Mouse (Mus musculus) stomach, embryonic 16.5 days (tissue): ENCODE results near the gene Gnb1l. TPM values are rescaled to one million over a fixed set of nuclear protein-coding genes. Genes with fewer than 3 reads are reported as not detected.
A peak's percentile ranks its signal among the peaks of the same experiment; 100 is the strongest.

Source experiments
- ATAC-seq: fragments of 200-750 bp; cut with Nextera tagmentation; 2 replicates; pipeline ENCODE4 v1.8.0; 2017; ENCODE audit warnings: moderate number of reproducible peaks, moderate TSS enrichment; ENCODE audit not compliant: insufficient read depth, low FRiP score
- H3K27ac ChIP-seq: fragments of 300-500 bp; sonication (generic); 2 replicates; pipeline ENCODE4 v1.5.1; 2014; ENCODE audit warnings: low read length
- H3K27me3 ChIP-seq: fragments of 300-500 bp; sonication (generic); 2 replicates; pipeline ENCODE4 v1.6.1; 2014; ENCODE audit warnings: low read length, control low read depth, mixed read lengths; ENCODE audit not compliant: control insufficient read depth, insufficient read depth
- H3K36me3 ChIP-seq: fragments of 300-500 bp; sonication (generic); 2 replicates; pipeline ENCODE4 v1.6.1; 2014; ENCODE audit warnings: low read length; ENCODE audit not compliant: control insufficient read depth, insufficient read depth
- H3K4me1 ChIP-seq: fragments of 300-500 bp; sonication (generic); 2 replicates; pipeline ENCODE4 v1.6.1; 2014; ENCODE audit warnings: low read length, control low read depth, mixed read lengths; ENCODE audit not compliant: control insufficient read depth, insufficient read depth
- H3K4me2 ChIP-seq: fragments of 300-500 bp; sonication (generic); 2 replicates; pipeline ENCODE4 v1.6.1; 2014; ENCODE audit warnings: low read depth, low read length, mixed read lengths
- H3K4me3 ChIP-seq: fragments of 300-500 bp; sonication (generic); replicated peaks from 2 replicates; pipeline ENCODE4 v1.5.1; 2014; ENCODE audit warnings: mild to moderate bottlenecking, low read length
- H3K9ac ChIP-seq: fragments of 300-500 bp; sonication (generic); 2 replicates; pipeline ENCODE4 v1.6.1; 2014; ENCODE audit warnings: low read length
- H3K9me3 ChIP-seq: fragments of 300-500 bp; sonication (generic); replicated peaks from 2 replicates; pipeline ENCODE4 v1.6.1; 2016; ENCODE audit warnings: low read length, control low read depth; ENCODE audit not compliant: control insufficient read depth
- WGBS: fragments of 180-500 bp; shearing (Covaris S2); extraction: QIAGEN DNeasy Blood & Tissue Kit; methylation state at CpG from one replicate; pipeline ENCODE4 v1.1.7; 2014; 5-methylcytosine and 5-hydroxymethylcytosine counted together
- polyA plus RNA-seq: library from polyadenylated mRNA; unstranded; fragments of >200 nt; fragmentation: Nextera tagmentation; extraction: Ambion mirVana; gene quantifications from 2 replicates; pipeline ENCODE4 v1.2.1, GENCODE M21; 2015

Gnb1l gene
- polyA plus RNA-seq, 1 experiment from 2014 or later: 11.9 TPM

- 36% methylated on average over 13 of the region's 13 CpGs for WGBS
- H3K9ac ChIP-seq: peak overlapping the region; percentile 5; the same call in 1 of the 2 replicates
- no peak overlapping the region for H3K4me3 ChIP-seq
- H3K36me3 ChIP-seq: no peaks in the 10 kb centered on the region
- no peak overlapping the region for H3K27ac ChIP-seq
- no peak overlapping the region for H3K4me2 ChIP-seq
- H3K4me1 ChIP-seq: no peaks in the 10 kb centered on the region
- ATAC-seq: no peak
- H3K9me3 ChIP-seq: no peaks in the 10 kb centered on the region
- no peaks in the 10 kb centered on the region for H3K27me3 ChIP-seq
These were observed 113.2 kb downstream of the Gnb1l start for GRCm38 (mm10) chr16:18611752-18612151.

- H3K4me1 ChIP-seq: peaks cover 6% of the 10 kb centered on the region
- no peak overlapping the region for H3K9ac ChIP-seq
- no peak overlapping the region for H3K4me2 ChIP-seq
- no peaks in the 10 kb centered on the region for H3K36me3 ChIP-seq
- H3K27ac ChIP-seq: no peak overlapping the region
- 78% methylated on average over 3 of the region's 3 CpGs for WGBS
- no peak for ATAC-seq
- no peak overlapping the region for H3K4me3 ChIP-seq
- H3K9me3 ChIP-seq: no peaks in the 10 kb centered on the region
- H3K27me3 ChIP-seq: peaks cover 5% of the 10 kb centered on the region; the same call in 1 of the 2 replicates
These were observed 114.8 kb downstream of the Gnb1l start for GRCm38 (mm10) chr16:18613301-18613700.

Other genes with a start within 250 kb of the Gnb1l start
- 370 and 425 TPM in 2 replicates for gene Ranbp1, start 250.0 kb upstream of the Gnb1l start, polyA plus RNA-seq
- not detected in 2 replicates for gene Gm49776, start 240.4 kb upstream of the Gnb1l start, polyA plus RNA-seq
- 23.3 and 25.9 TPM in 2 replicates for gene Dgcr8, start 209.5 kb upstream of the Gnb1l start, polyA plus RNA-seq
- 27.6 and 32.7 TPM in 2 replicates for gene Tango2, start 150.6 kb upstream of the Gnb1l start, polyA plus RNA-seq
- gene Arvcf, start 150.5 kb upstream of the Gnb1l start, polyA plus RNA-seq: 25.3 and 26.0 TPM in 2 replicates
- gene Txnrd2, start 72.3 kb upstream of the Gnb1l start, polyA plus RNA-seq: 19.2 and 23.7 TPM in 2 replicates
- gene Comt, start 71.9 kb upstream of the Gnb1l start, polyA plus RNA-seq: 105 and 119 TPM in 2 replicates
- gene Rtl10, start 188 bp downstream of the Gnb1l start, polyA plus RNA-seq: 2.1 and 3.2 TPM in 2 replicates
- gene Tbx1, start 92.0 kb downstream of the Gnb1l start, polyA plus RNA-seq: 0.20 and 0.84 TPM in 2 replicates
- gene Gp1bb, start 123.7 kb downstream of the Gnb1l start, polyA plus RNA-seq: 0.68 and 0.74 TPM in 2 replicates
- 3.1 and 4.2 TPM in 2 replicates for gene Gm49601, start 127.7 kb downstream of the Gnb1l start, polyA plus RNA-seq
- gene Sept5, start 131.2 kb downstream of the Gnb1l start, polyA plus RNA-seq: 26.8 and 37.7 TPM in 2 replicates